Mouse (Mus musculus): ENCODE data around the gene Rbm42. TPM values are rescaled to one million over a fixed set of nuclear protein-coding genes. Genes with fewer than 3 reads are reported as not detected.

Rbm42 gene
- 68.3 and 129 TPM in 2 replicates for polyA plus RNA-seq (2012; rRNA removed)

DNA sequence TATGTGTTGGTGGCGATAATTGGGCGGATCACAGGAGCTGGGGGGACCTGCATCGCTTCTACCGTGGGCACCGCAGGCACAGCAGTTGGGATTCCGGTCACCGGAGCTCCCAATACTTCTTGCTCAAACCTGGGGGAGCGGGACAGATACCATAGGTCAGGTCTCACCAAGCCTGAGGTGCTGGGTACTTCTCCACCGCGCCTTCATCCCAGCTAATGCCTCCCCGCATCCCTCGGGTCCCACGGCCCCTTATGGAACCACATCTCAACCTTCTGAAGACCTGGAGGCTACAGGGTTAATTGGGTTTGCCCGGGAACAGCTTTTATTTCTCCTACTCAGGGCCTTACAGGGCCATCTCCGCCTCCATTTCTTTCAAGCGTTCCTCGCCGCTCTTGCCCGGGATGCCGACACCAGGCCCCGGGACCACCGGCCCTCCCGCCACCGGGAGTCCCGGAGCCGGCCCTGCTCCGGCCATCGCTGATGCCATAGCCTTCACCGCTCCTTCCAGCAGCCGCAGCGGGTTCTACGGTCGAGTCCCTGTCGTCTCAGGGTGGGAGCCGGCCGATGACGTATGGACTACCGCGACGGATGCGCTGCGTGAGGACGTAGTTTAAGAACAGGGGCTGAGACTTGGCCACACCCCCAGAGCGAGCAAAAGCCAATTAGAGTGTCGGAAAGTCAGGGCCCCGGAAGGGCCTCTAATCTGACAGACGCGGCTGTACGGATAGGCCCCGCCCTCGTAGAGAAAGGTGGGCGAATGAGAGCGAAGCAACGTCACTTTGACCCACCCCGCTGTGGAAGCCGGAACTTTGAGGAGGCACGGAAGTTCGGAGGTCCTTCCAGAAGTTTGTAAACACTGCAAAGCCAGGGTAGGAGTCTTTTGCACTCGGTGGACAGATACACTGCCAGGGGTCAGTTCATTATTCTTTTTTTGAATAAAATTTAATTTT lies at the start of gene Rbm42:
TSS of gene Rbm42 (minus strand) at position 727 of the 950 bp plus-strand sequence.

DNA sequence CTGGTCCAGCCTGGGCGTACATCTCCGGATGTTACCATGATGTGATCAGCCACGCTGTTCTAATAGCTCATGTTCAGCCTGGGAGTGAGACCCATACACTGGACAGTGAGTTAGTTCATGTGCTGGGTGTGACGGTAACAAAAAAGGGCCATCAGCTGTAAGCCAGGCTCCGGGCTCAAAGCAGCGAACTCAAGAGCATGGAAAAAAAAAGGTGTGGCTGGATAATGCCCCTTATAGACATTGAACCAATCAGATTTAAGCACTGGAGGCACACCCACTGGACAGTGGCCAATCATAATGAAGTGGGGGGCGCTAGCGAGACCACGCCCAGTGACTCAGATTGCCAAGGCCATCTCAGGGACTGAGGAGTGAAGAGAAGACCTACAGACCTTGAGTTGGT lies 48.5 kb upstream of the Rbm42 start, which contains the start of gene 2200002J24Rik:
TSS of gene 2200002J24Rik (plus strand) at position 338 of the 400 bp plus-strand sequence.

DNA sequence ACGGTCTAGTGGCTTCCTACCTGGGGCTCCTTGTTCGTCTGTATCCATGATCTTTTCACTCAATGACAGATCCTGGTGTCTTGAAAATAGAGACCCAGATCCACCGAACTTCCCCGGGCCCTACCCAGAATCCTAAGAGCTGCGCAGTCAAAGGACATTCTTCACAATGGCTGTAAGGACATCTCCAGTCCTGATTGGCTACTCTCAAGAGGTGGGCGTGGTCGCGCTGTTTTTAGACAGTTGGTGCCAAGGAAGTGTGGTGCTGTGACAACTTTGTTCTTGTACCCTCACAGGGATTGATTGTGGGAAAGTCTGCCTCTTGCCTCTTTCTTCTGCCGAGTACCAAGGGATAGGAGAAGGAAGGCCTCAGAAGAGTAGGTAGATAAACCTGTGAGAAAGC lies 21.4 kb upstream of the Rbm42 start, which contains the start of gene Pmis2:
TSS of gene Pmis2 (minus strand) at position 126 of the 400 bp plus-strand sequence.

DNA sequence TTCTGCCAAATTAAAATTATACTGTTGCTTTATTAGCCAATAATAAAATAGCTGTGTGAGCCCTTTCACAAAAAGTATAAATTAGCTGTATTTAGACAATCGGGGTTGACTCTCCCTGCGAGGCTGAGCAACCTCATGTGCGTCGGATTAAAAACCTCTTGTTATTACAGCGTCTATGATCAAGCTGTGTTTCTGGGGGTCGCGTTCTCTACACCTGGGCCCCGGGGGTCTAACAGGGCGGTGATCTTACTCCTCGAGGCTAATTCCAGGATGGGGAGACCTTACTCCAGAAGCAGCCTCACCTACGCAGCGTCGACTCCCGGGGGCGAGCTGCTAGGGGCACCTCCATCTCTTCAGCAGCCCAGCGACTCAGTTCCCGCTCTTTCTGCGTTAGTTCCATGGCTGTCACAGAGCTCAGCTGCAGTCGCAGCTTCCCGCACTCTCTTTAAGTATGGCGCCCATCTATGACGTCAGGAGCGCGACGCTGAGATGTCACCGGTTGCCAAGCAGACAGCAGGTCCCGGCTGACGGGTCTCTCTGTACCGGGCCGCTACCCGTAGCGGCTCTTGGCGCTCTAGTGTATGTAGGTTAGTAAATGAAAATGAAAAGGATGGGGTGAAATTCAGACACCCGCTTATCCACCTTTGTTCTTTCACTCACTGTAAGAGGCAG lies 14.5 kb upstream of the Rbm42 start, which contains the start of gene Haus5:
TSS of gene Haus5 (minus strand) at position 466 of the 672 bp plus-strand sequence.

DNA sequence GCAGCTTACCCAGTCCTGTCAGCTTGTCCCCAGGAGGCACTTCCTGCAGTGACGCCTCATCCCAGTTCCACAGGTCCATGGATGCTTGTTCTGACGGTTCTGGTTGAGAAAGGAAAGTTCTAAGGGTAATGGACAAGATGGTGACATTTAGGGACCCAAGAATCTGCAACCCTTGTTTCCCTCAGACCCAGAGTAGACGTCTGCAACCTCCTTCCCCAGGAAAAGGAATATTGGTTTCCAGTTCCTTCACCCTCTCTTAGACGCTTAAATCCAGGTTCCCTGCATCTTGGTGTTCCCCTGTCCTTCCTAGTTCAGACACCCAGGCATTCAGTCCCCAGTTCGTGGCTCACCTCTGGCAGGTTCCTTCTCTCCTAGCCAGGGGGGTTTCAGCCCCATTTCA lies 14.4 kb downstream of the Rbm42 start, which contains the start of gene Etv2:
TSS of gene Etv2 (minus strand) at position 101 of the 400 bp plus-strand sequence.

DNA sequence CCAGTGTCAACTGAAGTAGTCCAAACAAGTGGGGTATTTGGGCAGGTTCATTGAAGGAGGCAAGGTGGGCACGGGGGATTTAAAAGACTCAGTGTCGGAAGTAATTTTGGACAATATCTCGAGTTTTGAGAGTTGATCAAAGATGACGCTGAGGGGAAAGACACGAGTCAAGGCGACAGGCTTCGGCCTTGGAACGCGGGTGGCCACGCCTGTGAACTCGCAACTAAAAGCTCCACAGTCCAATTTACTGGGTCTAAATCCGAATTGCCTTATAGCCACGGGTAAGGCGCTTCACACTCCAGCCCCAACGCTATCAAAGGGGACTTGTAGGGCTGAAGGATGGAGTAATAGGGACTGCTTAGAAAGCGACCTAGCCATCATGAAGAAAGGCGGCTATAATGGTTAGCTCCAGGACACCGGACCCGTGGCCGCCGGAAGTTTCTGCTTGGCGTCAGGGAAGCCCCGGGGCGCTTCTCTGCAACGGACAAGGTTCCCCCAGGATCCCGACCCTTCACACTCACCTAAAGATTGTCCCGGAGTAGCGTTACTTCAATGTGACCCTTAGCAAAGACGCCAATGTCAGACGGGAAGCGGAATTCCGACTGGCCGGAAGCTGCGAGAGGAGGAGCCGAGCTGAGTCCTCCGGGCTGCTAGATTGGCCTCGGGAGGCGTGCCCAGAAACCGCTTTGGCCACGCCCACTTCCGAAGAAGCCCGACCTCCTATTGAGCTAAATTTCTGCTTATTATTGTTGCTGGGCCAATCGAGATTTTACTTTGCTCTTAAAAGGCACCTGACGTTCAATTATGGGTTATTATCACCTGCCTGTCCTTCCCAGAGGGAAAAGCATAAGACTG lies 24.4 kb downstream of the Rbm42 start, which contains the start of gene Cox6b1:
TSS of gene Cox6b1 (minus strand) at position 622 of the 855 bp plus-strand sequence.

DNA sequence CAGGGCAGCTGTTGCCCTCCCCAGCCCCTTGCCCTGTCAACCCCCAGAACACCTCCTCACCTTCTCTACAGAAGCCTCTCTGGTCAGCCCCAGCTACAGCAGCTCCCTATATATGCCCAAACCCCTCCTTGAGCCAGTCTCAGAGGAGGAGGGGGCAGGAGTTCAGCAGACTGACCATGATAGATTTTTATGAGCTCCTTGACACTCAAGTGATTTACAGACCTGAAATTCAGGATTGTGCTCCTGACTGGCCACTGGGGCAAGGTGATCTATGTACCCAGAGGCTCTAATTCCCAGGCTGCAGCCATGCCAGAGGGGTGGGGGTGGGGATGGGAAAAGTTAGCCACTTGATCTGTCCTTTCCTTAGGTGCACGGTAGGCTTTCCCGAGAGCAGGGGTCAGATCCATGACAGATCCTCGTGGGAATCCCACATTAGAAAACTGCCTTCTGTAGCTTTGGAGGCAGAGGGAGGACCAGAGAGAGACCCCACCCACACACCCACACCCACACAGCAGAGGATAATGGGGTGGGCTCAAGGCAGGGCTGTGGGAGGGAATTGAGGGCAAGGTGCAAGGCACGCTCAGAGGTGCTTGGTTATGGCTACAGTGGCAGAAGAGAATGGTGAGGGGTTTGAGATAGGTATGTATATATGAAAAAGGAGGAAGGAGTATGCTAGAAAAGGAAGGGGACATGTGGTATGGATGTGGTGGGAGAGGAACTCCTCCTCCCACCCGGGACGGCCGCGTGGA lies 37.3 kb downstream of the Rbm42 start, which contains the start of gene Upk1a:
TSS of gene Upk1a (minus strand) at position 194 of the 749 bp plus-strand sequence.

DNA sequence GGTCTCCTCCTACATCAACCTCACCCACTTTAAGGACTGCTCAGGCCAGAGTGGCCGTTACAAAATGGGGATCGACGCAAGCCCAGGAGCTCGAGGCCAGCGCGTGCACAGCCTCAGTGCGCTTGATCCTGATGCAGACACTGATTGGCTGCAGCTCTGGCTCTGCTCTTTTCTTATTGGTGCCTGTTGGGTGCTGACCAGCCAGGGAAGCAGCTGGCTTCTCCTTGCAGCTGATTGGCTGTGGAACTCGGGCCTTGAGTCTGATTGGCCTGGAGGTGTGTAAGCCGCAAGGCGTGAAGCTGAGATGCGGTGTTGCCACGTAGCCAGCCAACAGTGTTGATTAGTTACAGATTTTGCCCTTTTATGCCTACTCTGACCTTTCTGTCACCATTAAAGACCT lies 51.3 kb downstream of the Rbm42 start, which contains the start of gene Zbtb32:
TSS of gene Zbtb32 (minus strand) at position 124 of the 400 bp plus-strand sequence.

Other genes with a start within 250 kb of the Rbm42 start
- gene Tyrobp, start 236.6 kb downstream of the Rbm42 start, polyA plus RNA-seq (2012; rRNA removed) = 17.2 and 25.2 TPM in 2 replicates
- gene Hcst, start 230.5 kb downstream of the Rbm42 start, polyA plus RNA-seq (2012; rRNA removed) = 0.16 and 0.40 TPM in 2 replicates
- gene Nfkbid, start 228.6 kb downstream of the Rbm42 start, polyA plus RNA-seq (2012; rRNA removed) = 1.8 and 2.1 TPM in 2 replicates
- gene Aplp1, start 204.8 kb downstream of the Rbm42 start, polyA plus RNA-seq (2012; rRNA removed) = 102 and 109 TPM in 2 replicates
- gene Kirrel2, start 192.6 kb downstream of the Rbm42 start, polyA plus RNA-seq (2012; rRNA removed) = 3.6 and 3.9 TPM in 2 replicates
- 3.7 and 4.4 TPM in 2 replicates for gene Nphs1, start 192.0 kb downstream of the Rbm42 start, polyA plus RNA-seq (2012; rRNA removed)
- 0.82 and 3.3 TPM in 2 replicates for gene Prodh2, start 156.7 kb downstream of the Rbm42 start, polyA plus RNA-seq (2012; rRNA removed)
- gene Arhgap33, start 115.3 kb downstream of the Rbm42 start, polyA plus RNA-seq (2012; rRNA removed) = 102 and 119 TPM in 2 replicates
- gene Hspb6, start 98.1 kb downstream of the Rbm42 start, polyA plus RNA-seq (2012; rRNA removed) = 6.4 and 6.8 TPM in 2 replicates
- 22.3 and 28.9 TPM in 2 replicates for gene Proser3, start 98.0 kb downstream of the Rbm42 start, polyA plus RNA-seq (2012; rRNA removed)
- gene Lin37, start 90.5 kb downstream of the Rbm42 start, polyA plus RNA-seq (2012; rRNA removed) = 35.8 and 38.5 TPM in 2 replicates
- 57.5 and 77.8 TPM in 2 replicates for gene U2af1l4, start 87.0 kb downstream of the Rbm42 start, polyA plus RNA-seq (2012; rRNA removed)
- 5.6 and 6.0 TPM in 2 replicates for gene Gm49396, start 87.0 kb downstream of the Rbm42 start, polyA plus RNA-seq (2012; rRNA removed)
- 98.4 and 114 TPM in 2 replicates for gene Psenen, start 86.7 kb downstream of the Rbm42 start, polyA plus RNA-seq (2012; rRNA removed)
- 5.5 and 9.1 TPM in 2 replicates for gene Igflr1, start 84.9 kb downstream of the Rbm42 start, polyA plus RNA-seq (2012; rRNA removed)
- gene Kmt2b, start 61.6 kb downstream of the Rbm42 start, polyA plus RNA-seq (2012; rRNA removed) = 55.4 and 66.3 TPM in 2 replicates
- 0.20 and 0.45 TPM in 2 replicates for gene Zbtb32, start 51.4 kb downstream of the Rbm42 start, polyA plus RNA-seq (2012; rRNA removed)
- gene Upk1a, start 37.5 kb downstream of the Rbm42 start, polyA plus RNA-seq (2012; rRNA removed) = 1.9 and 4.0 TPM in 2 replicates
- 789 and 842 TPM in 2 replicates for gene Cox6b1, start 24.2 kb downstream of the Rbm42 start, polyA plus RNA-seq (2012; rRNA removed)
- 0.07 and 0.18 TPM in 2 replicates for gene Etv2, start 14.5 kb downstream of the Rbm42 start, polyA plus RNA-seq (2012; rRNA removed)
- gene Haus5, start 14.7 kb upstream of the Rbm42 start, polyA plus RNA-seq (2012; rRNA removed) = 50.6 and 72.4 TPM in 2 replicates
- gene Pmis2, start 21.3 kb upstream of the Rbm42 start, polyA plus RNA-seq (2012; rRNA removed) = not detected in 2 replicates
- gene 2200002J24Rik, start 48.6 kb upstream of the Rbm42 start, polyA plus RNA-seq (2012; rRNA removed) = not detected in 2 replicates
- 0.70 and 1.3 TPM in 2 replicates for gene Atp4a, start 61.9 kb upstream of the Rbm42 start, polyA plus RNA-seq (2012; rRNA removed)
- 66.3 and 120 TPM in 2 replicates for gene Tmem147, start 79.2 kb upstream of the Rbm42 start, polyA plus RNA-seq (2012; rRNA removed)
- gene Gapdhs, start 93.4 kb upstream of the Rbm42 start, polyA plus RNA-seq (2012; rRNA removed) = 0.16 TPM in 1 of 2 replicates, not detected in the other
- 5.4 and 6.3 TPM in 2 replicates for gene Sbsn, start 101.2 kb upstream of the Rbm42 start, polyA plus RNA-seq (2012; rRNA removed)
- gene Dmkn, start 113.4 kb upstream of the Rbm42 start, polyA plus RNA-seq (2012; rRNA removed) = 0.06 and 0.15 TPM in 2 replicates
- not detected in 2 replicates for gene Krtdap, start 137.6 kb upstream of the Rbm42 start, polyA plus RNA-seq (2012; rRNA removed)
- 0.05 and 0.21 TPM in 2 replicates for gene Ffar2, start 173.5 kb upstream of the Rbm42 start, polyA plus RNA-seq (2012; rRNA removed)
- gene Ffar3, start 205.9 kb upstream of the Rbm42 start, polyA plus RNA-seq (2012; rRNA removed) = 0.05 TPM in 1 of 2 replicates, not detected in the other
- gene Ffar1, start 211.2 kb upstream of the Rbm42 start, polyA plus RNA-seq (2012; rRNA removed) = 0.02 TPM in 1 of 2 replicates, not detected in the other
- 0.01 and 0.05 TPM in 2 replicates for gene Cd22, start 230.0 kb upstream of the Rbm42 start, polyA plus RNA-seq (2012; rRNA removed)

Measured in central nervous system, embryonic 11.5 days (tissue).